Mouse (Mus musculus) G1E (cell line): Measurements from ENCODE around the gene Lrrc27. TPM values are rescaled to one million over a fixed set of nuclear protein-coding genes. Genes with fewer than 3 reads are reported as not detected.

Experiments used
- ATAC-seq: 2 replicates; pipeline ENCODE4 v1.8.0; 2016; ENCODE audit warnings: mild to moderate bottlenecking; ENCODE audit not compliant: insufficient number of reproducible peaks, poor library complexity, low FRiP score, severe bottlenecking; ENCODE audit errors: extremely low read depth
- DNase-seq: peaks from one replicate; pipeline ENCODE4 v3.0.0; 2012; ENCODE audit warnings: low spot score
- H3K27me3 ChIP-seq: 2 replicates; pipeline ENCODE4 v1.6.1; 2012; ENCODE audit warnings: mild to moderate bottlenecking, low read length, inconsistent platforms; ENCODE audit not compliant: insufficient read depth
- H3K36me3 ChIP-seq: replicated peaks from 2 replicates; pipeline ENCODE3; 2012; ENCODE audit warnings: mild to moderate bottlenecking, inconsistent platforms
- H3K4me1 ChIP-seq: 2 replicates; pipeline ENCODE4 v1.6.1; 2012; ENCODE audit warnings: low read depth, low read length, inconsistent platforms, mixed read lengths; ENCODE audit not compliant: insufficient read depth
- H3K4me3 ChIP-seq: 2 replicates; pipeline ENCODE4 v1.5.1; 2012; ENCODE audit warnings: low read depth, mild to moderate bottlenecking, inconsistent platforms, low read length, moderate library complexity, mixed read lengths
- H3K9me3 ChIP-seq: replicated peaks from 2 replicates; pipeline ENCODE4 v1.6.1; 2012; ENCODE audit warnings: inconsistent platforms
- CTCF ChIP-seq: IDR thresholded peaks from 2 replicates; pipeline ENCODE4 v1.5.1; 2012; ENCODE audit warnings: low read depth, low read length, inconsistent platforms, mixed read lengths
- GATA1 ChIP-seq: IDR thresholded peaks from 2 replicates; pipeline ENCODE4 v1.6.1; 2012; ENCODE audit warnings: borderline replicate concordance, low read length, inconsistent platforms, mixed read lengths
- GATA2 ChIP-seq: IDR thresholded peaks from 2 replicates; pipeline ENCODE4 v1.6.1; 2012; ENCODE audit warnings: low read depth, low read length, inconsistent platforms, borderline replicate concordance
- POLR2AphosphoS5 ChIP-seq: IDR thresholded peaks from 2 replicates; pipeline ENCODE4 v1.6.1; 2012; ENCODE audit warnings: low read depth, low read length, inconsistent platforms; ENCODE audit not compliant: insufficient replicate concordance
- TAL1 ChIP-seq: conservative IDR thresholded peaks from 2 replicates; pipeline ENCODE4 v1.6.1; 2012; ENCODE audit warnings: low read depth, low read length, inconsistent platforms, mixed read lengths
- polyA plus RNA-seq: library from polyadenylated mRNA; stranded (reverse); fragments of >175 nt; gene quantifications from 2 replicates; pipeline ENCODE4 v1.2.3, GENCODE M21; 2012
- total RNA-seq, 2 experiments: library from RNA; stranded (forward) in 1 of 2; stranded (reverse) in 1 of 2; fragments of 200-1000 nt in 1 of 2; fragments of >200 nt in 1 of 2; fragmentation: Nextera tagmentation in 1 of 2; gene quantifications; 2 replicates each; pipeline ENCODE4 v1.2.3; 2014 to 2017

Lrrc27 gene
- total and polyA plus RNA-seq, 3 experiments: 1.0 TPM; not detected in 2

DNA sequence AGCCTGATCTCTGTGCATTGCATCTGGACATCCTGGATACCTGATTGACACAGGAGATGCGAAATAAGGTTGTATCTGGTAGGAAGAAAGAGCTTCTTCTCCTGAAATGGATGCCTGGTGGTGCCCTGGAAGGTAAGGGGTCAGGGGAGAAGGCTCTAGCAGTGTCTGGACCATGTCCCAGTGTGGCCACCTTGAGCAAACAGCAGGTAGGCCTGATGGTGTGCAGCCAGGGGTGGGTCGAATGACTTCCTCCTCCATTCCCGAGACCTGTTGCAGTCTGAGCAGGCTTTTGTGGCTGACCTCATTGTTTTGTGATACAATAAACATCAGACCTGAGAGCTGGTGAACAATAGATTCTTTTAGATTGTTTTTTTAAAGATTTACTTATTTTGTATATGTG, 69.2 kb downstream of the Lrrc27 start:
- Histone ChIP-seq H3K4me3 (no peak overlapping the region), H3K4me1 (no peaks in the 10 kb centered on the region), H3K36me3 (no peaks in the 10 kb centered on the region), H3K9me3 (peaks cover 45% of the 10 kb centered on the region), H3K27me3 (no peaks in the 10 kb centered on the region)
- ATAC-seq: no peak
- no peak for DNase-seq
- TF ChIP-seq CTCF (no peak), GATA1 (no peak), TAL1 (no peak), GATA2 (no peak), POLR2AphosphoS5 (no peak)

GRCm38 (mm10) chr7:139285295-139285943, 72.6 kb downstream of the Lrrc27 start:
- no peak for ATAC-seq
- no peaks in the 10 kb centered on the region for H3K36me3 ChIP-seq

DNA sequence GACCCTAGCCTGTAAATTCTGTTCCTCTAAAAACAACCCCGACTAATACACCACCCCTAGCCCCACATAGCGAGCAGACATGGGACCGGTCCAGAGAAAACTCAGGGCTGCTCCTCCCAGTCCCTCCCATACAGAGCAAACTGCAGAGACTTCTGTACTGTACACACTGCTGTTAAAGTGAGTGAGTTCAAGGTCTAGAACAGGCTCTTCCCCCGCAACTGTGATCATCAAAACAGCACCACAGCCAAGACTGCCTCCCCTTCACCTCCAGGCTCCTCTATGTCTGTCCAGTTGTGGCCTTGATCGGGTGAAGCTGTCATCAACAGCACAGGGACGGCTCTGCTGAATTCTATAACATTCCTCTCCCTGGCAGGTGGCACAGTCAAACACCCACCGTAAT, 75.8 kb downstream of the Lrrc27 start:
- Histone ChIP-seq H3K4me3 (no peak overlapping the region), H3K36me3 (no peaks in the 10 kb centered on the region), H3K27me3 (no peaks in the 10 kb centered on the region), H3K9me3 (peaks cover 42% of the 10 kb centered on the region), H3K4me1 (no peaks in the 10 kb centered on the region)
- no peak for ATAC-seq
- no peak for DNase-seq
- TF ChIP-seq POLR2AphosphoS5: no peak
- TF ChIP-seq GATA2: no peak
- TF ChIP-seq TAL1: no peak
- no peak for TF ChIP-seq GATA1
- no peak for TF ChIP-seq CTCF

More at GRCm38 (mm10) chr7:139285295-139285943, 72.6 kb downstream of the Lrrc27 start:
- TF ChIP-seq CTCF: no peak
- TF ChIP-seq TAL1: no peak
- TF ChIP-seq GATA2: no peak
- no peak for TF ChIP-seq POLR2AphosphoS5
- H3K9me3 ChIP-seq: peaks cover 39% of the 10 kb centered on the region
- DNase-seq: no peak
- H3K27me3 ChIP-seq: no peaks in the 10 kb centered on the region
- H3K4me1 ChIP-seq: no peaks in the 10 kb centered on the region
- no peak overlapping the region for H3K4me3 ChIP-seq

Other genes starting within 250 kb of the Lrrc27 start
- gene Dpysl4, start 127.0 kb upstream of the Lrrc27 start, total RNA-seq (2014; fragmentation: Nextera tagmentation): not detected in 2 replicates
- gene Dpysl4, start 127.0 kb upstream of the Lrrc27 start, total RNA-seq (2017): 0.05 TPM in 1 of 2 replicates, not detected in the other
- not detected in 2 replicates for gene Dpysl4, start 127.0 kb upstream of the Lrrc27 start, polyA plus RNA-seq
- gene Stk32c, start 319 bp downstream of the Lrrc27 start, total RNA-seq (2014; fragmentation: Nextera tagmentation): not detected in 2 replicates
- not detected in 2 replicates for gene Stk32c, start 319 bp downstream of the Lrrc27 start, total RNA-seq (2017)
- gene Stk32c, start 319 bp downstream of the Lrrc27 start, polyA plus RNA-seq: not detected in 2 replicates
- not detected in 2 replicates for gene Pwwp2b, start 35.5 kb downstream of the Lrrc27 start, total RNA-seq (2014; fragmentation: Nextera tagmentation)
- gene Pwwp2b, start 35.5 kb downstream of the Lrrc27 start, total RNA-seq (2017): 0.05 TPM in 1 of 2 replicates, not detected in the other
- 0.01 TPM in 1 of 2 replicates, not detected in the other for gene Pwwp2b, start 35.5 kb downstream of the Lrrc27 start, polyA plus RNA-seq
- gene Inpp5a, start 176.1 kb downstream of the Lrrc27 start, total RNA-seq (2014; fragmentation: Nextera tagmentation): 5.6 and 6.2 TPM in 2 replicates
- 1.1 and 1.2 TPM in 2 replicates for gene Inpp5a, start 176.1 kb downstream of the Lrrc27 start, total RNA-seq (2017)
- gene Inpp5a, start 176.1 kb downstream of the Lrrc27 start, polyA plus RNA-seq: 2.5 and 2.8 TPM in 2 replicates